Mouse (Mus musculus) brain, embryonic 14.5 days (tissue): ENCODE results near the gene Dysf. TPM values are rescaled to one million over a fixed set of nuclear protein-coding genes. Genes with fewer than 3 reads are reported as not detected.

Source experiments
- DNase-seq: peaks from one replicate; pipeline ENCODE4 v3.0.0-alpha.2; 2011; ENCODE audit warnings: low read depth
- CTCF ChIP-seq: fragments of 200-500 bp; IDR thresholded peaks from 2 replicates; pipeline ENCODE4 v1.5.1; 2012; ENCODE audit warnings: inconsistent platforms, mild to moderate bottlenecking, moderate library complexity, borderline replicate concordance; ENCODE audit not compliant: insufficient read depth, insufficient read length; ENCODE audit errors: extremely low read depth
- POLR2A ChIP-seq: fragments of 200-500 bp; IDR thresholded peaks from 2 replicates; pipeline ENCODE4 v1.6.1; 2012; ENCODE audit warnings: mild to moderate bottlenecking, inconsistent platforms, borderline replicate concordance; ENCODE audit not compliant: poor library complexity, insufficient read depth, insufficient read length, severe bottlenecking; ENCODE audit errors: extremely low read depth
- polyA plus RNA-seq: library from polyadenylated mRNA; depleted of rRNA; stranded (reverse); fragments of >200 nt; gene quantifications from 2 replicates; pipeline ENCODE4 v1.2.3, GENCODE M21; 2012; rRNA removed

The Dysf gene
- polyA plus RNA-seq, 1 experiment = 3.9 TPM

DNA sequence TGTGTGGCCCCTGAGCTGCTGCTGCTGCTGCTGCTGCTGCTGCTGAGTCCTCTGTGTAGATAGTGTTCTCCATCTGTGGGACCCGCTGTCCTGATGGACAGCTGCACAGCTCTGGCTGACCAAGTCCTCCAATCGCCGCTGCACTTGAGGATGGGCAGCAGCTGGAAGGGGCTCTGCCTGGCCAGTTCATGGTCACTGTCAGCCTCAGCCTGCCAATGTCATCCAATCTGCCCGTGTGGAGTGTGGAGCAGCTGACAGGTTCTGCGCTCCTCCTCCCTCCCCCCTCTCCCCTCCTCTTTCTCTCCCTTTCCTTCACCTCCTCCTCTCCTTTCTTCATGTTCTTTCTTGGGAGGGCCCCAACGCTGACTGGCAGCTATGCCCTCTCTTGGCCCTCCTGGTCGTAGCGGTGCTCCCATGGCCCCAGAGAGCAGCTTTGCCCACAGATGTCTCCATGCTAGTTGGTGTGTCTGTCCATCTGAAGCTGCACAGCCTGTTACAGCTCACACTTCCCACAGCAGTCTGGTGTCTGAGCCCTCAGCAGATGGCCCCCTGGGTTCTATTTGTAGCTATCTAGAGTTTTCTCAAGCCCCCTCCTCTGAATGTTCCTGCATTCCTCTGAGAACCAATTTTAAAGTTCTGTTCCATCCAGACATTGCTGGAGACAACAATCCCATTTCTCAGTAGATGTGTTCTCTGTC, 223.8 kb downstream of the Dysf start:
- DNase-seq = peak; percentile 14
- no peak for TF ChIP-seq CTCF
- TF ChIP-seq POLR2A = no peak

GRCm38 (mm10) chr6:84233783-84234182, 225.4 kb downstream of the Dysf start:
- DNase-seq = no peak
- TF ChIP-seq POLR2A (no peak), CTCF (no peak)

GRCm38 (mm10) chr6:84235365-84235764, 227.0 kb downstream of the Dysf start:
- no peak for DNase-seq

GRCm38 (mm10) chr6:84243385-84243784, 235.0 kb downstream of the Dysf start:
- no peak for DNase-seq
- TF ChIP-seq CTCF (no peak), POLR2A (no peak)

More at GRCm38 (mm10) chr6:84235365-84235764, 227.0 kb downstream of the Dysf start:
- TF ChIP-seq CTCF (no peak), POLR2A (no peak)

DNA sequence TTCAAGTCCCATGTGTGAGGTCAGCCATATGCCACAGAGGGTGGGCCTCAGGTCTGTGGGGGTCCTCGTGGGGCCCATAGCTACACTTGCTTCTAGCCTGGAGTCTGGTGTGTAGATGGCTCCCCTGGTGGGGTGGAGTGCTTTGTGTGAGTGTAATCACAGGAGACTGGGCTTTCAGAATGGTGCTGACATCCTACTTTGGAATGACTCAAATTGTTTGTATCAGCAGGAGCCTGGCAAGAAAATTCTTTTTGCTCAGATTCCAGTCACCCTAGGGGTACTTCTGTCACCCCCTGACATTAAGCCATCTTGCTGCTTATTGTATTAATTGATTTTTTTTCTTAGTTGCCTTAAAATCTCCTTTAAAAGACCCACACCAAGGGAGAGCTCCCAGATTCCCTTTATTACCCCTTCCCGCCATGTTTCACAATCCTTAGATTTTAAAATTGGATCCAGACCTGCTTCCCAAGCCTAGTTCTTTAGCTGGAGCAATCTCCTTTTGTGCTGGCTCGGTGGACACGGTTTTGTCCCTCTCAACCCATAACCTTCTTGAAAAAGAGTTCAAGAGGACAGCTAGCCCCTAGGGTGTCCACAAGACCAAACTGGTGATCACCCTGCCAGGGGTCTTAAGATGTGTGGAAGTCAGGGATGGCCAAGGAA, 237.8 kb downstream of the Dysf start:
- TF ChIP-seq POLR2A (no peak), CTCF (no peak)
- DNase-seq = no peak

DNA sequence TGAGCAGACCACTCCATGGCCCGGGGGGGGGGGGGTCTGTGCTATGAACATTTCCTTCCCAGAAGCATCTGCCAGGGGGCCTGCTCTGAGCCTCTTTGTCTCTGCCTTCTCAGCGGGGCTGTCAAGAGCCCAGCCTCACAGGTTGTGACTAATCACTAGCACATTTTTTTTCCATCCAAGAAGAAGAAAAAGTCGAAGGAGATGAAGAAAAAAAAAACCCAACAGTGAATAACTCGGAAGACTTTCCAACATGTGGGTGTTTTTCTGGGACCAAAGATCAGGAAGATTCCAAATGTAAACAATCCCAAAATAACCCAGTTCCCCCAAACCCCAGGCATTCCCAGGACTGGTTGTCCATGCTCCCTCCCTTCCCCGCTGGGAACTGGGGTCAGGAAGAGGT, 238.6 kb downstream of the Dysf start:
- TF ChIP-seq CTCF = no peak
- no peak for TF ChIP-seq POLR2A
- DNase-seq = no peak

Other genes starting within 250 kb of the Dysf start
- not detected in 2 replicates for gene Ankrd53, start 245.9 kb upstream of the Dysf start, polyA plus RNA-seq
- gene Tex261, start 232.8 kb upstream of the Dysf start, polyA plus RNA-seq = 51.3 and 69.0 TPM in 2 replicates
- gene Nagk, start 213.6 kb upstream of the Dysf start, polyA plus RNA-seq = 46.3 and 53.0 TPM in 2 replicates
- gene Paip2b, start 176.8 kb upstream of the Dysf start, polyA plus RNA-seq = 49.4 and 50.8 TPM in 2 replicates
- gene Zfp638, start 141.5 kb upstream of the Dysf start, polyA plus RNA-seq = 62.6 and 75.9 TPM in 2 replicates